Mouse (Mus musculus): ENCODE data around the gene Trnau1ap.

- TF ChIP-seq CTCF (IDR thresholded peaks at IDR 0.05; ENCODE audit: control insufficient read depth, insufficient read depth, low read length) = no peak
- TF ChIP-seq POLR2A (IDR thresholded peaks at IDR 0.05; ENCODE audit: borderline replicate concordance, control insufficient read depth, low read depth, low read length) = no peak
Measured at GRCm38 (mm10) chr4:132346661-132347060, 17.3 kb upstream of the Trnau1ap start.

Measured in bone marrow, adult 2 months (tissue).